8 mouse cellular contexts compared by ENCODE assay signal in the genomic region with DNA sequence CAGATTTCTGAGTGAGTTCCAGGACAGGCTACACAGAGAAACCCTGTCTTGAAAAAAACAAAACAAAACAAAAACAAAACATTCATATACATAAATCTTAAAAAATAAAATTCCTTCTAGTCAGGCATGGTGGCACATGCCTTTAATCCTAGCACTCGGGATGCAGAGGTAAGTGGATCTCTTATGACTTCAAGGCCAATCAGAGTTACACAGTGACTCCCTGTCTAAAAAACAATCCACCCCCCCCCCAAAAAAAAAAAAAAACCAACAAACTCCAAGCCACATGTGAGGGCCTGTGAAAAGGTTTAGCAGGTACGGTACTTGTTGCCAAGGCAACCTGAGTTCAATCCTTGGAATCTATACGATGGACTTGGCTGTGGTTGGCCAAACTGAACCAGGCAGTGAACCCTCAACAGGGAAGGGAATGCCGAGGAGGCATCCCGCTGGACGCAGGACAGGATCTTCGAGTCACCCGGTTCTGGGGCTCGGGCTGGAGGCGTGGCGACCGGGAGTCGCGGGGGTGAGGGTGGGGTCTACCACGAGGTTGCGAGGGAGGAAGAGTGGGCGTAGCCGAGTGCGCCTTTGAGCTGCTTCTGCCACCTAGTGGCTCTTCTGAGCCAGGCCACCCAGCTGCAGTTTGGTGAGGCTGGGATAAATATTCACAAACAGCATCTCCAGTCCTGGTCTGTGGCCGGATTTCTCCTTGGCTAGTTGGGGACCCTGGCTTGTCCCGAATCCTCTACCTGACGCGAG. TPM values are rescaled to one million over a fixed set of nuclear protein-coding genes. Genes with fewer than 3 reads are reported as not detected.
A peak's percentile ranks its signal among the peaks of the same experiment; 100 is the strongest.
DNase-seq lines count a peak whose midpoint lies in the region; ATAC-seq and TF ChIP-seq lines count a peak whose summit lies in the region.

No protein-coding gene starts in this region.

- peak overlapping the region; percentile 46 to 48 for H3K4me3 ChIP-seq in MEL (ENCODE audit: control insufficient read depth in 1 of 2, insufficient read depth in 1 of 2, low read depth in 2 of 2, low read length in 2 of 2)
- H3K4me3 ChIP-seq in forebrain, embryonic 16.5 days (replicated peaks; ENCODE audit: low read length): peak overlapping the region; percentile 44
- peak overlapping the region; percentile 36; the same call in 1 of the 2 replicates for H3K4me3 ChIP-seq in layer of hippocampus, adult 2 months
- peak overlapping the region; percentile 29 for H3K4me3 ChIP-seq in lung, embryonic 14.5 days (ENCODE audit: low read depth, low read length)
- H3K4me3 ChIP-seq in olfactory bulb, adult 2 months (ENCODE audit: insufficient read depth, low read depth, low read length): peak overlapping the region; percentile 40

- no peaks in the 10 kb centered on the region; the same call in 1 of the 2 replicates for H3K79me2 ChIP-seq in MEL (ENCODE audit: control insufficient read depth, insufficient read depth, low read length, poor library complexity)

- no peaks in the 10 kb centered on the region for H3K9me3 ChIP-seq in MEL (replicated peaks; ENCODE audit: insufficient read depth, low read length)
- H3K9me3 ChIP-seq in forebrain, embryonic 16.5 days (ENCODE audit: control insufficient read depth, low read length): no peaks in the 10 kb centered on the region
- H3K9me3 ChIP-seq in lung, embryonic 14.5 days (ENCODE audit: low read depth, low read length): no peaks in the 10 kb centered on the region

- H3K27ac ChIP-seq in MEL (ENCODE audit: control insufficient read depth, low read depth, low read length): no peak overlapping the region
- no peak overlapping the region for H3K27ac ChIP-seq in forebrain, embryonic 16.5 days (ENCODE audit: low read length)
- peak overlapping the region; percentile 71 for H3K27ac ChIP-seq in layer of hippocampus, adult 2 months
- H3K27ac ChIP-seq in lung, embryonic 14.5 days (ENCODE audit: low read depth): no peak overlapping the region
- no peak overlapping the region; the same call in 1 of the 2 replicates for H3K27ac ChIP-seq in olfactory bulb, adult 2 months (ENCODE audit: insufficient read depth, low read depth, low read length)

- DNase-seq in MEL (ENCODE audit: low read depth, low spot score): peak; percentile 95
- DNase-seq in cerebellum, adult 11-12 months: peak; percentile 87
- DNase-seq in heart, postnatal 36 days: peak; percentile 75 to 80
- peak; percentile 81 to 87 for DNase-seq in layer of hippocampus, adult 2 months (ENCODE audit: low spot score in 2 of 2)
- peak; percentile 95 for DNase-seq in lung, embryonic 14.5 days
- DNase-seq in thymus, adult 18-20 months: peak; percentile 75 to 80

- H3K9ac ChIP-seq in MEL (ENCODE audit: control insufficient read depth, low read depth, low read length, poor library complexity, severe bottlenecking): peak overlapping the region; percentile 25; the same call in 1 of the 2 replicates
- H3K9ac ChIP-seq in forebrain, embryonic 16.5 days (replicated peaks; ENCODE audit: low read depth, low read length): peak overlapping the region; percentile 39; the same call in 1 of the 2 replicates
- H3K9ac ChIP-seq in lung, embryonic 14.5 days: peak overlapping the region; percentile 15; the same call in 1 of the 2 replicates

- H3K4me2 ChIP-seq in forebrain, embryonic 16.5 days (ENCODE audit: low read length): peak overlapping the region; percentile 81
- peak overlapping the region; percentile 71 for H3K4me2 ChIP-seq in lung, embryonic 14.5 days

- TF ChIP-seq EP300 in MEL (IDR thresholded peaks at IDR 0.05; ENCODE audit: low read depth in 1 of 2, low read length in 2 of 2): no peak

- peak; percentile 95 to 97 (median 96) for TF ChIP-seq CTCF in MEL (IDR thresholded peaks at IDR 0.05 in 2 of 3, conservative IDR thresholded peaks at IDR 0.05 in 1 of 3; ENCODE audit: control insufficient read depth in 1 of 3, insufficient read depth in 1 of 3, low read depth in 2 of 3, low read length in 3 of 3, poor library complexity in 1 of 3, severe bottlenecking in 1 of 3)
- TF ChIP-seq CTCF in layer of hippocampus, adult 2 months (conservative IDR thresholded peaks at IDR 0.05): peak; percentile 98
- TF ChIP-seq CTCF in lung, embryonic 14.5 days (IDR thresholded peaks at IDR 0.05; ENCODE audit: low read depth): peak; percentile 97
- peak; percentile 92 for TF ChIP-seq CTCF in olfactory bulb, adult 2 months (IDR thresholded peaks at IDR 0.05; ENCODE audit: insufficient read depth, low read depth, low read length)

- no peak for TF ChIP-seq POLR2A in MEL (IDR thresholded peaks at IDR 0.05; ENCODE audit: control insufficient read depth in 1 of 2, insufficient read depth in 1 of 2, low read depth in 1 of 2, low read length in 2 of 2, poor library complexity in 1 of 2)
- no peak; the same call in 1 of the 2 replicates for TF ChIP-seq POLR2A in olfactory bulb, adult 2 months (IDR thresholded peaks at IDR 0.05; ENCODE audit: insufficient read depth, low read depth, low read length)

- peak; percentile 82 for TF ChIP-seq RAD21 in MEL (IDR thresholded peaks at IDR 0.05; ENCODE audit: low read depth, low read length)

- peaks cover 10 to 21% of the 10 kb centered on the region in 2 experiments for H3K4me1 ChIP-seq in MEL (ENCODE audit: control insufficient read depth in 1 of 2, insufficient read depth in 2 of 2, low read length in 2 of 2)
- H3K4me1 ChIP-seq in forebrain, embryonic 16.5 days (replicated peaks; ENCODE audit: control insufficient read depth, insufficient read depth, low read length): peaks cover 22% of the 10 kb centered on the region
- peaks cover 4% of the 10 kb centered on the region; the same call in 1 of the 2 replicates for H3K4me1 ChIP-seq in lung, embryonic 14.5 days (ENCODE audit: insufficient read depth)
- H3K4me1 ChIP-seq in olfactory bulb, adult 2 months (ENCODE audit: control insufficient read depth, insufficient read depth, low read length): peaks cover 23% of the 10 kb centered on the region

- 3% methylated on average over 23 of the region's 23 CpGs for whole genome bisulfite sequencing in forebrain, embryonic 16.5 days
- WGBS in lung, embryonic 14.5 days: 4% methylated on average over 23 of the region's 23 CpGs
- WGBS in olfactory bulb, adult 2 months: 4% methylated on average over 23 of the region's 23 CpGs

- intact Hi-C loops in heart, postnatal 36 days (cut with DNase I): loop anchor here (1.0 kb wide), 1 partner anchor 43 kb away; no protein-coding TSS in a partner anchor

- H3K27me3 ChIP-seq in MEL (ENCODE audit: control insufficient read depth in 1 of 2, insufficient read depth in 2 of 2, low read length in 2 of 2): no peaks in the 10 kb centered on the region
- H3K27me3 ChIP-seq in forebrain, embryonic 16.5 days (replicated peaks; ENCODE audit: control insufficient read depth, insufficient read depth, low read length): no peaks in the 10 kb centered on the region
- no peaks in the 10 kb centered on the region for H3K27me3 ChIP-seq in lung, embryonic 14.5 days (ENCODE audit: insufficient read depth, low read length)

- peak; percentile 68 for ATAC-seq in forebrain, embryonic 16.5 days
- ATAC-seq in lung, embryonic 14.5 days (ENCODE audit: insufficient read depth): peak; percentile 61

- H3K36me3 ChIP-seq in MEL (ENCODE audit: control insufficient read depth in 1 of 2, insufficient read depth in 2 of 2, low read length in 2 of 2): peaks cover 0 to 5% of the 10 kb centered on the region in 2 experiments; a peak in 2 of 4 replicates
- 0 out of 2 replicates have a peak, but pooled peaks cover 6% of the 10 kb centered on the region for H3K36me3 ChIP-seq in forebrain, embryonic 16.5 days (ENCODE audit: control insufficient read depth, insufficient read depth)
- H3K36me3 ChIP-seq in lung, embryonic 14.5 days (ENCODE audit: insufficient read depth): peaks cover 8% of the 10 kb centered on the region

TF ChIP-seq in MEL, 35 proteins besides CTCF, POLR2A, EP300 and RAD21 (continues in another document):
- TF ChIP-seq MXI1 (IDR thresholded peaks at IDR 0.05; ENCODE audit: low read depth, low read length): peak; percentile 93
- no peak for TF ChIP-seq NELFE (IDR thresholded peaks at IDR 0.05; ENCODE audit: low read depth, low read length)
- peak; percentile 89 for TF ChIP-seq SIN3A (IDR thresholded peaks at IDR 0.05; ENCODE audit: low read length)
- peak; percentile 26; the same call in 1 of the 2 replicates for TF ChIP-seq ZNF384 (IDR thresholded peaks at IDR 0.05; ENCODE audit: low read depth, low read length)
- no peak for TF ChIP-seq POLR2AphosphoS5 (IDR thresholded peaks at IDR 0.05; ENCODE audit: borderline replicate concordance, low read depth, low read length)

RNA-seq across cellular contexts. Expression of a gene that starts 15.2 kb away (rescaled TPM):
- 1.7 and 1.8 TPM in 2 replicates for total RNA-seq in MEL (2012; rRNA removed)
- 1 to 10 TPM in 1 of 2 experiments, not detected in 1; 7.5 TPM for polyA plus RNA-seq in MEL (2012; ENCODE audit: insufficient read depth in 1 of 2, insufficient read length in 2 of 2, low read depth in 1 of 2, low replicate concordance in 2 of 2, missing spikeins in 1 of 2)
- 6.9 and 7.5 TPM in 2 replicates for polyA plus RNA-seq in forebrain, embryonic 16.5 days (2015; fragmentation: Nextera tagmentation; extraction: Ambion mirVana)
- 10 to 100 TPM; 16.0 to 18.0 TPM for total RNA-seq in heart, postnatal 36 days (2021)
- 10 to 100 TPM; 66.0 to 74.1 TPM for total RNA-seq in layer of hippocampus, adult 2 months (2021)
- 7.0 and 7.9 TPM in 2 replicates for polyA plus RNA-seq in lung, embryonic 14.5 days (2014; fragmentation: Nextera tagmentation; extraction: Ambion mirVana)
- not detected in 2 replicates for polyA plus RNA-seq in olfactory bulb, adult 2 months (2012; ENCODE audit: insufficient read depth, insufficient read length, low replicate concordance, missing spikeins)

RNA-seq across cellular contexts. Expression of a gene that starts 37.8 kb away (rescaled TPM):
- total RNA-seq in MEL (2012; rRNA removed): 18.7 and 21.0 TPM in 2 replicates
- 10 to 100 TPM in 1 of 2 experiments, not detected in 1; 19.3 TPM for polyA plus RNA-seq in MEL (2012; ENCODE audit: insufficient read depth in 1 of 2, insufficient read length in 2 of 2, low read depth in 1 of 2, low replicate concordance in 2 of 2, missing spikeins in 1 of 2)
- 10.7 and 11.5 TPM in 2 replicates for polyA plus RNA-seq in forebrain, embryonic 16.5 days (2015; fragmentation: Nextera tagmentation; extraction: Ambion mirVana)
- total RNA-seq in heart, postnatal 36 days (2021): 10 to 100 TPM; 18.3 to 19.6 TPM
- 10 to 100 TPM; 79.5 to 79.7 TPM for total RNA-seq in layer of hippocampus, adult 2 months (2021)
- polyA plus RNA-seq in lung, embryonic 14.5 days (2014; fragmentation: Nextera tagmentation; extraction: Ambion mirVana): 1.9 and 2.7 TPM in 2 replicates
- not detected in 2 replicates for polyA plus RNA-seq in olfactory bulb, adult 2 months (2012; ENCODE audit: insufficient read depth, insufficient read length, low replicate concordance, missing spikeins)

RNA-seq across cellular contexts. Expression of a gene that starts 48.3 kb away (rescaled TPM):
- under 0.01 and 0.04 TPM in 2 replicates for total RNA-seq in MEL (2012; rRNA removed)
- polyA plus RNA-seq in MEL (2012; ENCODE audit: insufficient read depth in 1 of 2, insufficient read length in 2 of 2, low read depth in 1 of 2, low replicate concordance in 2 of 2, missing spikeins in 1 of 2): under 1 TPM in 1 of 2 experiments, not detected in 1; 0.01 TPM
- 0.16 and 0.19 TPM in 2 replicates for polyA plus RNA-seq in forebrain, embryonic 16.5 days (2015; fragmentation: Nextera tagmentation; extraction: Ambion mirVana)
- under 1 TPM; 0.08 to 0.11 TPM for total RNA-seq in heart, postnatal 36 days (2021)
- under 1 TPM; 0.20 to 0.33 TPM for total RNA-seq in layer of hippocampus, adult 2 months (2021)
- 0.08 and 0.09 TPM in 2 replicates for polyA plus RNA-seq in lung, embryonic 14.5 days (2014; fragmentation: Nextera tagmentation; extraction: Ambion mirVana)
- not detected in 2 replicates for polyA plus RNA-seq in olfactory bulb, adult 2 months (2012; ENCODE audit: insufficient read depth, insufficient read length, low replicate concordance, missing spikeins)
